Mouse (Mus musculus) midbrain, embryonic 14.5 days (tissue): ENCODE results near the gene Zcwpw1. TPM values are rescaled to one million over a fixed set of nuclear protein-coding genes. Genes with fewer than 3 reads are reported as not detected.

ENCODE experiments used
- ATAC-seq: fragments of 200-750 bp; cut with Nextera tagmentation; 2 replicates; pipeline ENCODE4 v1.8.0; 2017; ENCODE audit warnings: moderate number of reproducible peaks, moderate library complexity; ENCODE audit not compliant: low FRiP score, low TSS enrichment
- DNase-seq: peaks from one replicate; pipeline ENCODE4 v3.0.0-alpha.2; 2015
- H3K27ac ChIP-seq: fragments of 300-500 bp; sonication (generic); replicated peaks from 2 replicates; pipeline ENCODE4 v1.5.1; 2014; ENCODE audit warnings: mild to moderate bottlenecking, low read depth, low read length, moderate library complexity
- H3K27me3 ChIP-seq: fragments of 300-500 bp; sonication (generic); 2 replicates; pipeline ENCODE4 v1.6.1; 2014; ENCODE audit warnings: low read length, control low read depth, mixed read lengths; ENCODE audit not compliant: control insufficient read depth, insufficient read depth
- H3K36me3 ChIP-seq: fragments of 300-500 bp; sonication (generic); 2 replicates; pipeline ENCODE4 v1.6.1; 2014; ENCODE audit warnings: low read length, control low read depth; ENCODE audit not compliant: control insufficient read depth, insufficient read depth
- H3K4me1 ChIP-seq: fragments of 300-500 bp; sonication (generic); 2 replicates; pipeline ENCODE4 v1.6.1; 2014; ENCODE audit warnings: mild to moderate bottlenecking, antibody characterized with exemption, low read length, control low read depth; ENCODE audit not compliant: control insufficient read depth, insufficient read depth
- H3K4me2 ChIP-seq: fragments of 300-500 bp; sonication (generic); 2 replicates; pipeline ENCODE4 v1.6.1; 2014; ENCODE audit warnings: mild to moderate bottlenecking, low read length, moderate library complexity
- H3K4me3 ChIP-seq: fragments of 300-500 bp; sonication (generic); replicated peaks from 2 replicates; pipeline ENCODE4 v1.5.1; 2014; ENCODE audit warnings: low read depth, low read length
- H3K9ac ChIP-seq: fragments of 300-500 bp; sonication (generic); replicated peaks from 2 replicates; pipeline ENCODE4 v1.6.1; 2014; ENCODE audit warnings: mild to moderate bottlenecking, low read length, moderate library complexity
- H3K9me3 ChIP-seq: fragments of 300-500 bp; sonication (generic); 2 replicates; pipeline ENCODE4 v1.6.1; 2016; ENCODE audit warnings: low read length, control low read depth, mixed read lengths; ENCODE audit not compliant: control insufficient read depth
- WGBS: fragments of 180-500 bp; shearing (Covaris S2); extraction: QIAGEN DNeasy Blood & Tissue Kit; methylation state at CpG from one replicate; pipeline ENCODE4 v1.1.7; 2014; 5-methylcytosine and 5-hydroxymethylcytosine counted together
- polyA plus RNA-seq: library from polyadenylated mRNA; unstranded; fragments of >200 nt; fragmentation: Nextera tagmentation; extraction: Ambion mirVana; gene quantifications from 2 replicates; pipeline ENCODE4 v1.2.1, GENCODE M21; 2014

Gene Zcwpw1
- polyA plus RNA-seq, 1 experiment from 2014 or later = 8.2 TPM

DNA sequence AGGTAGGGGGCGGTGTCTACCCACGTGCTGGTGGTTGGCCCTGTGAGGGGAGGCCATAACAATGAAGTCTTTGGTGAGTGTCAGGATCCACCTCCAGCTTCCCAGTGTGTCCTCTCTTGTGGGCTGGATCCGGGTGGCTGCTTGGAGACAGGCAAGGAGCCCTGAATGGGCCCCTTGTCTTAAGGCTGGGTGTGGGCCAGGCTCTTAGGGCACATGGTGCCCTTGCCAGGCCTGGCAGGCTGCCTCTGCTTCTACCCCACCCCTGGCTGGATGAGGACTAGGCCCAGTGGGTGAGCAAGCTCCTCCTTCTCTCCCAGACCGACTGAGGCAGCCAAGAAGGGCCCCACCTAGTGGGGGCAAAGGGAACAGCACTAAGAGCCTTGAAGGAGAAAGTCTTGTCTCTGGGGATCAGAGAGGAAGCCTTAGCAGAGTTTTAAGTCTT lies 27.6 kb upstream of the Zcwpw1 start:
- peak overlapping the region; percentile 57 for H3K27ac ChIP-seq
- no peaks in the 10 kb centered on the region for H3K27me3 ChIP-seq
- peaks cover 2% of the 10 kb centered on the region; the same call in 1 of the 2 replicates for H3K4me1 ChIP-seq
- H3K4me2 ChIP-seq = no peak overlapping the region
- peaks cover 5% of the 10 kb centered on the region; the same call in 1 of the 2 replicates for H3K36me3 ChIP-seq
- peak; percentile 84 for DNase-seq
- WGBS = 17% methylated on average over 4 of the region's 4 CpGs
- no peak overlapping the region for H3K4me3 ChIP-seq
- ATAC-seq = peak; percentile 74
- no peaks in the 10 kb centered on the region for H3K9me3 ChIP-seq
- H3K9ac ChIP-seq = no peak overlapping the region

- H3K27me3 ChIP-seq = no peaks in the 10 kb centered on the region
- H3K4me2 ChIP-seq = no peak overlapping the region
- H3K4me3 ChIP-seq = no peak overlapping the region
- no peaks in the 10 kb centered on the region for H3K36me3 ChIP-seq
- no peak for ATAC-seq
- H3K9me3 ChIP-seq = no peaks in the 10 kb centered on the region
- H3K4me1 ChIP-seq = peaks cover 7% of the 10 kb centered on the region
- no peak overlapping the region for H3K9ac ChIP-seq
- no peak for DNase-seq
- 40% methylated on average over 9 of the region's 9 CpGs for WGBS
- no peak overlapping the region for H3K27ac ChIP-seq
Measured at GRCm38 (mm10) chr5:137764609-137765340, 22.8 kb upstream of the Zcwpw1 start.

GRCm38 (mm10) chr5:137766270-137766669 lies 21.3 kb upstream of the Zcwpw1 start:
- no peak overlapping the region for H3K27ac ChIP-seq
- H3K4me1 ChIP-seq = peaks cover 5% of the 10 kb centered on the region; the same call in 1 of the 2 replicates
- 58% methylated on average over 3 of the region's 3 CpGs for WGBS
- DNase-seq (peak; percentile 47), ATAC-seq (no peak)
- no peak overlapping the region for H3K4me3 ChIP-seq
- H3K27me3 ChIP-seq = no peaks in the 10 kb centered on the region
- no peaks in the 10 kb centered on the region for H3K9me3 ChIP-seq
- no peak overlapping the region for H3K9ac ChIP-seq
- no peaks in the 10 kb centered on the region for H3K36me3 ChIP-seq
- H3K4me2 ChIP-seq = no peak overlapping the region

DNA sequence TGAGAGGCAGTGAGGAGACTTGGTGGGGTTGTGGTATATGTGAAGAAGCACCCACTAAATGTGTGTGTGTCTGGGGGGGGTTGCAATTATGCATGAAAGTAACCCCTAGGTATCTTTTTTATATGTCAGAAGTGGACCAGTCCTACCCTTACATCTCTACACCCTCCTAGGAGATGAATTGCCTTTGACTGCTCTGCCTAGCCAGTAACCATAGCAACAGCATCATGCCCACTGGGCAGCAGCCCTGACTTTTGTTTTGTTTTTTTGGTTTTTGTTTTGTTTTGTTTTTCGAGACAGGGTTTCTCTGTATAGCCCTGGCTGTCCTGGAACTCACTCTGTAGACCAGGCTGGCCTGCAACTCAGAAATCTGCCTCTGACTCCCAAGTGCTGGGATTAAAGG lies 19.1 kb upstream of the Zcwpw1 start:
- WGBS = 6% methylated on average over 1 of the region's 1 CpGs
- H3K36me3 ChIP-seq = no peaks in the 10 kb centered on the region
- H3K4me3 ChIP-seq = no peak overlapping the region
- H3K9me3 ChIP-seq = no peaks in the 10 kb centered on the region
- peak overlapping the region; percentile 66 for H3K27ac ChIP-seq
- ATAC-seq = no peak
- H3K27me3 ChIP-seq = no peaks in the 10 kb centered on the region
- H3K4me2 ChIP-seq = no peak overlapping the region
- DNase-seq = peak; percentile 58
- peaks cover 5% of the 10 kb centered on the region; the same call in 1 of the 2 replicates for H3K4me1 ChIP-seq
- no peak overlapping the region for H3K9ac ChIP-seq

- no peak overlapping the region for H3K4me3 ChIP-seq
- no peak overlapping the region for H3K27ac ChIP-seq
- DNase-seq = peak; percentile 81
- WGBS = 48% methylated on average over 2 of the region's 2 CpGs
- no peak for ATAC-seq
- H3K9me3 ChIP-seq = no peaks in the 10 kb centered on the region
- H3K4me2 ChIP-seq = no peak overlapping the region
- no peaks in the 10 kb centered on the region for H3K36me3 ChIP-seq
- H3K9ac ChIP-seq = no peak overlapping the region
- H3K4me1 ChIP-seq = peaks cover 5% of the 10 kb centered on the region; the same call in 1 of the 2 replicates
- H3K27me3 ChIP-seq = no peaks in the 10 kb centered on the region
Measured at GRCm38 (mm10) chr5:137770709-137771108, 16.9 kb upstream of the Zcwpw1 start.

DNA sequence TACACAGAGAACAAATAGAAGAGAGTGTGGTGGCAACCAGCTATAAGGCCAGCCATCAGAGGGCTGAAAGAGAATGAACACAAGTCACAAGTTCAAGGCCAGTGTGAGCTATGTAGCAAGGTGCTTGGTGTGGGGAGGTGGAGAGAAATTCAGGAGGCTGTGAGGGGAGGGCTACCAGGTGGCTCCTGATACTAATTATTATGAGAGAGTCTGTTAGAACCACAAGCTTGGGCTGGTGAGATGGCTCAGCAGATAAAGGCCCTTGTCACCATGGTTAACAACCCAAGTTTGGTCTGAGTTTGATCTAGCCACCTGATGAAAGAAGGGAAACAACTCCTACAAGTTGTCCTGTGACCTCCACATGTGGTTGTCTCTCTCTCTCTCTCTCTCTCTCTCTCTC lies 14.8 kb upstream of the Zcwpw1 start:
- ATAC-seq (no peak), DNase-seq (no peak)
- no peak overlapping the region for H3K27ac ChIP-seq
- H3K4me1 ChIP-seq = peaks cover 5% of the 10 kb centered on the region; the same call in 1 of the 2 replicates
- H3K9me3 ChIP-seq = no peaks in the 10 kb centered on the region
- no peak overlapping the region for H3K4me2 ChIP-seq
- H3K4me3 ChIP-seq = no peak overlapping the region
- H3K36me3 ChIP-seq = no peaks in the 10 kb centered on the region
- H3K9ac ChIP-seq = no peak overlapping the region
- H3K27me3 ChIP-seq = no peaks in the 10 kb centered on the region

GRCm38 (mm10) chr5:137775587-137776290 lies 11.9 kb upstream of the Zcwpw1 start:
- DNase-seq (no peak), ATAC-seq (no peak)
- H3K9me3 ChIP-seq = no peaks in the 10 kb centered on the region
- no peaks in the 10 kb centered on the region for H3K27me3 ChIP-seq
- peaks cover 9% of the 10 kb centered on the region for H3K36me3 ChIP-seq
- no peak overlapping the region for H3K4me2 ChIP-seq
- H3K4me1 ChIP-seq = peaks cover 9% of the 10 kb centered on the region; the same call in 1 of the 2 replicates
- H3K4me3 ChIP-seq = no peak overlapping the region
- no peak overlapping the region for H3K27ac ChIP-seq
- H3K9ac ChIP-seq = 0 out of 2 replicates have a peak overlapping the region, but pooled peaks have one; percentile 9
- WGBS = 91% methylated on average over 2 of the region's 2 CpGs

GRCm38 (mm10) chr5:137776408-137776918 lies 11.1 kb upstream of the Zcwpw1 start:
- 0 out of 2 replicates have a peak overlapping the region, but pooled peaks have one; percentile 9 for H3K9ac ChIP-seq

More at GRCm38 (mm10) chr5:137776408-137776918, 11.1 kb upstream of the Zcwpw1 start:
- DNase-seq (no peak), ATAC-seq (no peak)
- Histone ChIP-seq H3K27me3 (no peaks in the 10 kb centered on the region), H3K27ac (no peak overlapping the region), H3K4me2 (no peak overlapping the region), H3K4me3 (no peak overlapping the region), H3K4me1 (peaks cover 9% of the 10 kb centered on the region; the same call in 1 of the 2 replicates), H3K36me3 (peaks cover 15% of the 10 kb centered on the region), H3K9me3 (no peaks in the 10 kb centered on the region)
- 54% methylated on average over 5 of the region's 5 CpGs for WGBS
